Mouse (Mus musculus): ENCODE results near the gene Exoc7. TPM values are rescaled to one million over a fixed set of nuclear protein-coding genes. Genes with fewer than 3 reads are reported as not detected.

The Exoc7 gene
- 10 to 100 TPM; 83.2 to 94.8 TPM for total RNA-seq (2021)
- long read RNA-seq, experiment 1, transcript Exoc7-201 (20 exons, 3,337 nt), result major isoform, 49 of 68 reads
- long read RNA-seq, experiment 1, partial matches to known transcripts, result 9 of 68 reads
- long read RNA-seq, experiment 1, other reads (novel, unspliced or antisense), result 6 of 68 reads
- long read RNA-seq, experiment 2, transcript Exoc7-202 (18 exons, 3,205 nt), result minor isoform, 5 of 98 reads
- long read RNA-seq, experiment 2, transcript Exoc7-203 (19 exons, 3,298 nt), result minor isoform, 5 of 98 reads
- long read RNA-seq, experiment 2, transcript Exoc7-201 (20 exons, 3,337 nt), result major isoform, 66 of 98 reads
- long read RNA-seq, experiment 2, partial matches to known transcripts, result 11 of 98 reads
- long read RNA-seq, experiment 2, other reads (novel, unspliced or antisense), result 11 of 98 reads

GRCm38 (mm10) chr11:116307019-116307725 lies at the start of gene Exoc7:
Gene Exoc7, minus strand, starts transcription at chr11:116307233.
- Histone ChIP-seq H3K27ac (peak within 1 kb of the TSS; percentile 93), H3K4me3 (peak within 1 kb of the TSS; percentile 92)
- no peak for TF ChIP-seq CTCF (conservative IDR thresholded peaks at IDR 0.05)
- DNase-seq (ENCODE audit: low spot score in 2 of 2), result no peak

DNA sequence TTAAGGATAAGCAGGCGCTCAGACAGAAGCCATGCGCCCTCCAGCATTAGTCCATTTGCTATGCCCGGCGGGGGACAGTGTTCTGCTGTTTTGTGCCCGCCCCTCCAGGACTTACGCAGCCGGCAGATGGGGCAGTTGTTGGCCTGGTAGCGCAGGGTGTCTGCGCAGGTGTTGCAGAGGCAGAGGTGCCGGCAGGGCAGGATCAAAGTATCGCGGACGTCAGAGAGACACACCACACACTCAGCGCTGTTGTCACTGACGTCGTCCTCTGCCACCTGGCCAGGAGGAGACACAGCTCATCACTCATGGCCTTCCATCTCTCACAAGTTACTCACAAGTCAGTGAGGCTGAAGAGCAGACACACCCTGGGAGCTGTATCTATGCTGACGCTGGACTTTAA lies 47.5 kb upstream of the Exoc7 start:
- no peak for DNase-seq (ENCODE audit: low spot score in 2 of 2)
- Histone ChIP-seq H3K27ac (no peak overlapping the region), H3K4me3 (no peak overlapping the region)
- TF ChIP-seq CTCF (conservative IDR thresholded peaks at IDR 0.05), result no peak

DNA sequence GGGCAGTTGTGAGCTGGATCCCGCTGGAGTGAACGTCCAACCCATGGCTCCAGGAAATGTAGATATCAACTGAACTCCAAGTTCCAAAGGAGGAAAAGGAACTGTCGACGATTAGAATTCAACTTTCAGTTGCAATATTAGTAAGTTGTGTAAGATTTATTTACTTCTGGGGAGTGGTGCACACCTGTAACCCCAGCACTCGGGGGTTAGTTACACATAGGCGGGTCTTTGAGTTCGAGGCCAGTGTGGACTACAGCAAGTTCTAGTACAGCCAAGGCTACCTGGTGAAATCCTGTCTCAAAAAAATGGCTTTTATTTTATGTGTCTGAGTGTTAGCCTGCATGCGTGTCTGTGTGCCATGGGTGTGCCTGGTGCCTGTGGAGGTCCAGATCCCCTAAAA lies 46.5 kb upstream of the Exoc7 start:
- no peak overlapping the region for H3K4me3 ChIP-seq
- no peak for TF ChIP-seq CTCF (conservative IDR thresholded peaks at IDR 0.05)
- DNase-seq (ENCODE audit: low spot score in 2 of 2), result no peak
- no peak overlapping the region for H3K27ac ChIP-seq

DNA sequence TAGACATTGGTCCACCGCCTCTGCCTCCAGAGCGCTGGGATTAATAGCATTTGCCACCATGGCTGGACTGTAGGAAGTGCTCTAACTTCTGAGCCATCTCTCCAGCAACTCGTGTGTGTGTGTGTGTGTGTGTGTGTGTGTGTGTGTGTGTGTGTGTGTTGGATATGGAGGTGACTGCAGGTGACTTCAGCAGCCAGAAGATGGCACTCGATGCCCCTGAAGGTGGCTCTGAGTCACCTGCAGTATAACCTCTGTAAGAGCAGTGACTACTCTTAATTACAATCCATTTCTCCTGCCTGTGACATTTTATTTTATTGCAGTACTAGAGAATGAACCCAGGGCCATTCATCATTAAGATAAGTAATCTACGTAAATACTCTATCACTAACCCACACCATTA lies 44.3 kb upstream of the Exoc7 start:
- TF ChIP-seq CTCF (conservative IDR thresholded peaks at IDR 0.05), result no peak
- Histone ChIP-seq H3K27ac (no peak overlapping the region), H3K4me3 (no peak overlapping the region)
- DNase-seq (ENCODE audit: low spot score in 2 of 2), result no peak

DNA sequence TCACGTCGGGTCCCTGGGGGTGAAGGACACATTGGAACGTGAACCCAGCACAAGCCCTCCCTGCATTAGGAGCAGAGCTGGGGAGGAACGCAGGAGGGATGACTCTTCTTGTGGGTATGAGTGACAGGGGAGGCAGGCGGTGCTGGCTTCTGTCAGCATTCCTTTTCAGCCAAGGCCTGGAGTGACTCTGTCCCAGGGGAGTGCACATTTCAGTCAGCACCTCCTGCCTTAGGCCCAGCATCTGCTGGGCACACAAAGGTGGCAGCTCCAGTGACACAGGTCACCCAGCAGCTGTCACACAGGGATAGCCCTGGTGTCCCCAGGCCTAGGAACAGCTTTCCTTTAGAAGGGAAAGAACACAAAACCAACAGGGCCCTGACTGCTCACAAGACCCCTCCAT lies 40.9 kb upstream of the Exoc7 start:
- TF ChIP-seq CTCF (conservative IDR thresholded peaks at IDR 0.05), result no peak
- DNase-seq (ENCODE audit: low spot score in 2 of 2), result no peak
- H3K4me3 ChIP-seq, result no peak overlapping the region
- no peak overlapping the region for H3K27ac ChIP-seq

GRCm38 (mm10) chr11:116347012-116347411 lies 40.0 kb upstream of the Exoc7 start:
- Histone ChIP-seq H3K27ac (no peak overlapping the region), H3K4me3 (no peak overlapping the region)
- no peak for DNase-seq (ENCODE audit: low spot score in 2 of 2)
- TF ChIP-seq CTCF (conservative IDR thresholded peaks at IDR 0.05), result no peak

GRCm38 (mm10) chr11:116342069-116342791 lies 35.2 kb upstream of the Exoc7 start:
- H3K27ac ChIP-seq, result peak overlapping the region; percentile 85
- TF ChIP-seq CTCF (conservative IDR thresholded peaks at IDR 0.05), result no peak
- H3K4me3 ChIP-seq, result peak overlapping the region; percentile 2; the same call in 1 of the 2 replicates
- peak in 1 of 2 experiments; percentile 37 for DNase-seq (ENCODE audit: low spot score in 2 of 2)

GRCm38 (mm10) chr11:116337531-116337930 lies 30.5 kb upstream of the Exoc7 start:
- H3K27ac ChIP-seq, result no peak overlapping the region
- no peak overlapping the region for H3K4me3 ChIP-seq
- TF ChIP-seq CTCF (conservative IDR thresholded peaks at IDR 0.05), result no peak
- DNase-seq (ENCODE audit: low spot score in 2 of 2), result no peak

DNA sequence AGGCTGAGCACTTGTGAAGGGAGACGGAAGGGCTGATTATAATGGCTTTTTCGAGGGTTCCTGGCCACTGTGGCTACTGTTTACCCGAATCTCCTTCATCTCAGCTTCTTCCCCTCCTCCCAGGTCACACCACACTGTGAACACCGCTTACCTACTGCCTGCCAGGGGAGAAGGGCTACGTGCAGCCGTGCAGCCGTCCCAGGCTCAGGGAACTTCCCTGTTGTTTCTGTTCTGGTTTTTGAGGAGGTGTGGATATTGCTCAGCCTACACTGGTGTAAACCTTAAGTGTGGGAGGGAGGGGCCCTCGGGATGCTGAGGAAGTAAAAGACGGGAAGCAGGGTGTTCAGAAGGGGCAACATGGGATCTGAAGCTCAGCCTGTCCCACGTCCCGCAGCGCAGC lies 30.0 kb upstream of the Exoc7 start:
- no peak for DNase-seq (ENCODE audit: low spot score in 2 of 2)
- H3K4me3 ChIP-seq, result no peak overlapping the region
- H3K27ac ChIP-seq, result peak overlapping the region; percentile 43; the same call in 1 of the 2 replicates
- TF ChIP-seq CTCF (conservative IDR thresholded peaks at IDR 0.05), result no peak

- no peak for DNase-seq (ENCODE audit: low spot score in 2 of 2)
- Histone ChIP-seq H3K4me3 (no peak overlapping the region; the same call in 1 of the 2 replicates), H3K27ac (peak overlapping the region; percentile 90)
- no peak for TF ChIP-seq CTCF (conservative IDR thresholded peaks at IDR 0.05)
These were observed 29.4 kb upstream of the Exoc7 start for GRCm38 (mm10) chr11:116336393-116336792.

GRCm38 (mm10) chr11:116335244-116336036 lies 28.4 kb upstream of the Exoc7 start, which contains the start of gene Foxj1:
Gene Foxj1, minus strand, starts transcription at chr11:116335399.
- H3K27ac ChIP-seq, result peak within 1 kb of the TSS; percentile 90
- peak within 1 kb of the TSS; percentile 69 for H3K4me3 ChIP-seq
- peak; percentile 68 for TF ChIP-seq CTCF (conservative IDR thresholded peaks at IDR 0.05)
- DNase-seq (ENCODE audit: low spot score in 2 of 2), result peak; percentile 96 to 98

- TF ChIP-seq CTCF (conservative IDR thresholded peaks at IDR 0.05), result no peak
- H3K4me3 ChIP-seq, result no peak overlapping the region
- no peak for DNase-seq (ENCODE audit: low spot score in 2 of 2)
- H3K27ac ChIP-seq, result no peak overlapping the region
These were observed 27.4 kb upstream of the Exoc7 start for GRCm38 (mm10) chr11:116334417-116334782.

All from layer of hippocampus, adult 2 months (tissue).